Mouse (Mus musculus) layer of hippocampus, adult 2 months (tissue): ENCODE measurements around the gene Aldh6a1. TPM values are rescaled to one million over a fixed set of nuclear protein-coding genes. Genes with fewer than 3 reads are reported as not detected.
A peak's percentile ranks its signal among the peaks of the same experiment; 100 is the strongest.

Experiments
- DNase-seq, 2 experiments: peaks; one replicate each; pipeline ENCODE4 v3.0.0; 2022; ENCODE audit warnings: low spot score in 2 of 2
- H3K27ac ChIP-seq: fragments of 200-600 bp; 2 replicates; pipeline ENCODE4 v1.8.1; 2022
- H3K4me3 ChIP-seq: fragments of 200-600 bp; 2 replicates; pipeline ENCODE4 v1.8.1; 2022; ENCODE audit warnings: mild to moderate bottlenecking
- CTCF ChIP-seq: fragments of 200-600 bp; conservative IDR thresholded peaks from 2 replicates; pipeline ENCODE4 v1.8.1; 2022; ENCODE audit warnings: antibody characterized with exemption, mild to moderate bottlenecking, moderate library complexity
- long read RNA-seq, 2 experiments: library from polyadenylated mRNA; stranded (forward); transcript quantifications; one replicate each; pipeline ENCODE4 v2.0.0; 2021; ENCODE audit warnings: borderline mapping rate in 2 of 2
- total RNA-seq, 2 experiments: library from RNA; stranded (reverse); gene quantifications; 2 replicates each; pipeline ENCODE4 v1.2.3; 2021

Aldh6a1 gene
- total RNA-seq, result 10 to 100 TPM; 48.4 to 48.7 TPM
- long read RNA-seq, experiment 1, transcript Aldh6a1-201 (12 exons, 3,399 nt), result major isoform, 58 of 69 reads
- long read RNA-seq, experiment 1, partial matches to known transcripts, result 5 of 69 reads
- long read RNA-seq, experiment 1, other reads (novel, unspliced or antisense), result 6 of 69 reads
- long read RNA-seq, experiment 2, transcript Aldh6a1-201 (12 exons, 3,399 nt), result major isoform, 82 of 93 reads
- long read RNA-seq, experiment 2, partial matches to known transcripts, result 2 of 93 reads
- long read RNA-seq, experiment 2, other reads (novel, unspliced or antisense), result 9 of 93 reads

- DNase-seq, result peak; percentile 95 to 99
- Histone ChIP-seq H3K27ac (peak within 1 kb of the TSS; percentile 94), H3K4me3 (peak within 1 kb of the TSS; percentile 68)
- TF ChIP-seq CTCF, result peak; percentile 9; the same call in 1 of the 2 replicates
Measured at GRCm38 (mm10) chr12:84450718-84451646, at the start of gene Aldh6a1, which contains the start of gene Lin52. Gene Aldh6a1 (minus strand): TSS chr12:84451004. Gene Lin52 (plus strand): TSS chr12:84451422.

GRCm38 (mm10) chr12:84496795-84497194, 46.0 kb upstream of the Aldh6a1 start:
- no peak for DNase-seq
- Histone ChIP-seq H3K4me3 (no peak overlapping the region), H3K27ac (no peak overlapping the region)
- no peak for TF ChIP-seq CTCF

- DNase-seq, result peak; percentile 6 to 18
- no peak overlapping the region for H3K4me3 ChIP-seq
- peak overlapping the region; percentile 12; the same call in 1 of the 2 replicates for H3K27ac ChIP-seq
- no peak for TF ChIP-seq CTCF
Measured at GRCm38 (mm10) chr12:84487324-84488056, 36.7 kb upstream of the Aldh6a1 start.

DNA sequence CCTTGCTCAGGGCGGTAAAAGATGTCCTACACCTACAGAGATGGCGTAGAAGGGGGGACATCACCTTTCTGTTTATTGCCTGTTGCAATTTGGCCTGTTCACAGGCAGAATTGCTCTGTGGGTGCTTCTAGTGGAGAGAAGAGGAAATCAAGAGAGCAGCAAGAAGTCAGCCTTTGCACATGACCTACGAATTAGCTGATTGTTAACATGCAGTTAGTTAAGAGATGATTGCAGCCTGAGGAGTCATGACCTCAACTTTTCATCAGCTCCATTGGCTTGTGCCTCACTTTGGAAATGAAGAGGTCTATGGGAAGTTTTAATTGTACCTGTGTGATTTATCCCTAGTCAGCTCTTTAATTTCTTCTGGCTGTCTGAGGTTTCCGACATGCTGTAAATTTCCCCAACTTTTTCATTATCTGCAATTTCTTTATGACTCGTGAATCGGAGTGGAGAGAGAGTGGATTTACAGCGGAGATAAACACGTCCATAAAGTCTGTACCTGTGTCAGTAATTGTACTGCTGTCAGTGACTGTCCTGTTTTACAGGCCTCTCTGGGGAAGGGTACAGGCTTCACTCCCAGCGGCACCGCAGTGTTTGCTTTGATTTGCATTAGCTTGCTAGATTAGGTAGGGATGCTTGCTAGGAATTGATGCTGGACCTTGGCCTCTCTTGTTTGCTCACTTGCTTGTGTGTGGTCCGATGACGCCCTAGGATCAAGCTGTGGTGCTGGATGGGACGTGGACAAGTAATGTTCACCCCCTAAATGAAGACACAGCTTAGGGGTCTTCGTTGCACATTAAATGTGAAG, 32.2 kb upstream of the Aldh6a1 start:
- no peak for DNase-seq
- H3K27ac ChIP-seq, result no peak overlapping the region
- H3K4me3 ChIP-seq, result no peak overlapping the region
- TF ChIP-seq CTCF, result no peak

DNA sequence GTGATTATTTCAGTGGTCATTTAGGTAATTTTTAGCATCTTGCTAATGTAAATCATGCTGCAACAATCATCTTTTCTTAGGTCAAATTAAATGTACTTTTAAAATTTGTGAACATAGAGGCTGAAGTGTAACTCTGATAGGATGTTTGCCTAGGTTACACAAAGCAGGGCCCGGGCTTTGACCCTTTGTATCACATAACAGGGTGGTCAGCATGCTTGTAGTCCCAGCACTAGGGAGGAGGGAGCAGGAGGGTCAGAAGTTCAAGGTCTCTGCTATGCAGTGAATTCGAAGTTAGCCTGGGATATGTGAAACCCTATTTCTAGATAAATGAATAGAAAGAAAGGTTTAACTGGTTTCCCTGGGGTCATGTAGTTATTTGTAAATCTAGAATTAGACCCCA, 30.4 kb upstream of the Aldh6a1 start:
- Histone ChIP-seq H3K4me3 (no peak overlapping the region), H3K27ac (no peak overlapping the region)
- no peak for TF ChIP-seq CTCF
- no peak for DNase-seq

DNA sequence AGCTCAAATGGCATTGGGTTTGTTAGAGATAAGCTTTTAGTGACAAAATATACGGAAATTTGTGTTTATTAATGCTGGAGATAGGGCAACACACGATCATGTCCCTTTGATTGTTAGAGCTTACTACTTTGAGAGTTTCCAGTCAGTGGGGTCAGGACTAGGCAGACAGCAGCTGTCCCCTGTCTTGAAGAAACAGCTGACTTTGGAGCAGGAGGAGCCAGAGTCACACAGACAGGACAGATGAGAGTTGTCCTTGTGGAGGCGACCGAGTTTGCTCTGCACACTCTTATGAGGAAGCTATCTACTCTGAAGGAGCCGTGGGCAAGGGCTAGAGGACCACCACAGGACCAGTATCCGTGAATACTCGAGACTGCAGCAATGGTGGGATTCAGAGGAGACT, 28.1 kb upstream of the Aldh6a1 start:
- H3K27ac ChIP-seq, result no peak overlapping the region
- DNase-seq, result no peak
- no peak for TF ChIP-seq CTCF
- no peak overlapping the region for H3K4me3 ChIP-seq

DNA sequence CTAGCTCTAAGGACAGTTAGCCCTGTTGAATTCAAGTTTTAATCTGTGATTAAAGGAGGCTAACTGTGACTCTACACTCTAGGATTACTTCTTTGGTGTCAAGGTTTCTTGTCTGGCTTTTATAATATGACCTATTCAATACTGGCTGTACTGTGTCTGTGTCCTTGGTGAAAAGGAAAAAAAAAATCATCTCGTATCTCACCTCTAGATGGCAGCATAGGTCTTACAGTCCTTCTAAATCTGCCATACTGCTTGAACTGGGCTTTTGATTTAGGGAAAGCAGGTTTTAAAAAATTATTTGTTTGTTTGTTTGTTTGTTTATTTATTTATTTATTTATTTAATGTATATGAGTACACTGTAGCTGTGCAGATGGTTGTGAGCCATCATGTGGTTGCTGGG, 17.9 kb upstream of the Aldh6a1 start:
- Histone ChIP-seq H3K4me3 (no peak overlapping the region), H3K27ac (no peak overlapping the region)
- DNase-seq, result peak; percentile 46 to 51
- TF ChIP-seq CTCF, result peak; percentile 88

DNA sequence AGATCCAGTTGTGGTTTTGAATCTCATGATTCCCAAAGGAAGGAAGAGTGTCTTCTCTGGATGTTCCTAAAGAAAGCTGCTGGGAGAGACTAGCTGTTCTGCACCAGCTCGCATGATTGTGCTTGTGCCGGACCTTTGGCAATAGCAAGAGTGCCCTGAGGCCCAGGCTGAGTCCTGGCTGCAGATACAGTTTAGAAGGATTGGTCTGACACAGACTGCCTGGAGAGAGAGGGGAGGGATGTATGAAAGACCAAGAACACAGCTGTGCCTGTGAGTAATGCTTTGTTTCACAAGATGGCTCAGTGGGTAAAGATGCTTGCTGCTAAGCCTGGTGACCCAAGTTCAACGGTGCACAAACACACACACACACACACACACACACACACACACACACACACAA, 12.1 kb upstream of the Aldh6a1 start:
- no peak for DNase-seq
- no peak overlapping the region for H3K27ac ChIP-seq
- H3K4me3 ChIP-seq, result no peak overlapping the region
- TF ChIP-seq CTCF, result no peak

DNA sequence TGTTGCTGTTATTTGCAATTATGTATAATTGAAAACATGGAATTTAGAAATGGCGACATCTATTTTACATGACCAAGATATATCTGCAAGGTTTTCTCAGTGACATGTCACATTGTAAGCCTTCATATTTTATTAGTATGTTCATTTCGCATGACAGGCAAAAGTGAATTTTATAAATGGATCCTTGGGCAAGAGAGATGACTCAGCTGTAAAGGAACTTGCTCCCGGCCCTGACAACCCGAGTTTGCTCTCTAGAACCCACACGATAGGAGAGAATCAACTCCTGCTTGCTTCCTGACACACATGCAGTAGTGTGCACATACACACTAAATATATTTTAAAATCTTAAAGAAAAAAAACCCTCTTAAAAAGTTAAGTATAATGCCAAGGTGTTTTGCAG, 10.6 kb upstream of the Aldh6a1 start:
- no peak for DNase-seq
- TF ChIP-seq CTCF, result no peak
- Histone ChIP-seq H3K4me3 (no peak overlapping the region), H3K27ac (no peak overlapping the region)

DNA sequence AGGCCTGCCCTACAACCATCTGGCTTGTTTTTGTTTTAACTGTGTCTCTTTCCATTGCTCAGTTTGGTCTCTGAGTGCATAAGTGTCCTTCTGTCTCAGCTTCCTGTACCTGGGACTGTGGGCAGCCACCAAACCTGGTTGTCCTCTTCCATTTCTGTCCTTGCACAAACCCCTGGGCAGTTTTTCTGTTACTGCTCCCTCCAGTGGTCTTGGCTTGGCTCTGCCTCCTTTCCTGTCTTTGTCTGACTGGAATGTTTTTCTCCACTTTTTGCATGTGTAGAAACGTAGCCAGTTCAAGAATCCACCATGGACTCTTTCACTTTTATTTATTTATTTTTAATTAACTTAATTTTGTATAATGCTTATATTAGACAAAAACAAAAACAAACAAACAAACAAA, 9.0 kb upstream of the Aldh6a1 start:
- peak; percentile 44 for TF ChIP-seq CTCF
- no peak overlapping the region for H3K4me3 ChIP-seq
- H3K27ac ChIP-seq, result no peak overlapping the region
- no peak for DNase-seq

DNA sequence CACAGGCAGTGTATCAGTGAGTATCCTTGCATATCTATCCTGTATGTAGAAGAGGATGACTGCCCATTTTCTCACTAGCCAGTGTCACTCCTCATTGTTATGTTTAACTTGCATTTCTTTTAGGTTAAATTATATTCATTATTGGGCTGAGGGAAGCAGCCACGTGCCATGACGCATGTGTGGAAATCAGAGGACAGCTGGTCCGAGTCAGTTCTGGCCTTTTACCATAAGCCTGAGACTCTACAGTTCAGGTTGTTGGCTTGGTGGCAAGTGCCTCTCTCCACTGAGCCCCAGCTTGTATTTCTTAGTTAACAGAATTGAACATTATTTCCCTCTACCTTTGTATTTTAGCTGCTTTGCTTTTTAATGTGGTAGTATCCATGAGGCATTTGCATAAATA, 6.1 kb upstream of the Aldh6a1 start:
- no peak overlapping the region for H3K4me3 ChIP-seq
- TF ChIP-seq CTCF, result no peak
- no peak for DNase-seq
- H3K27ac ChIP-seq, result no peak overlapping the region

GRCm38 (mm10) chr12:84451801-84452200, 997 bp upstream of the Aldh6a1 start:
- TF ChIP-seq CTCF, result no peak
- DNase-seq, result no peak
- Histone ChIP-seq H3K4me3 (peak overlapping the region; percentile 68), H3K27ac (peak overlapping the region; percentile 82)
